Mouse (Mus musculus) c-Kit-negative CD71-positive TER-119-positive erythroid progenitor cells, embryonic 14.5 days (primary cell): ENCODE data around the gene Gm340.

Source experiments
- DNase-seq: peaks from one replicate; pipeline ENCODE4 v3.0.0-alpha.2; 2013; ENCODE audit warnings: low read depth, low spot score

Gm340 gene

GRCm38 (mm10) chr19:41581706-41582420, at the start of gene Gm340:
Gene Gm340, plus strand, starts transcription at chr19:41582370.
- DNase-seq = no peak

- DNase-seq = no peak
Measured at GRCm38 (mm10) chr19:41534021-41534420, 48.1 kb upstream of the Gm340 start.

- no peak for DNase-seq
Measured at GRCm38 (mm10) chr19:41556981-41557380, 25.2 kb upstream of the Gm340 start.

GRCm38 (mm10) chr19:41557491-41557890, 24.7 kb upstream of the Gm340 start:
- no peak for DNase-seq

GRCm38 (mm10) chr19:41558891-41559486, 23.2 kb upstream of the Gm340 start:
- no peak for DNase-seq

GRCm38 (mm10) chr19:41560856-41561255, 21.3 kb upstream of the Gm340 start:
- DNase-seq = no peak

- no peak for DNase-seq
Measured at GRCm38 (mm10) chr19:41568791-41569190, 13.4 kb upstream of the Gm340 start.

- no peak for DNase-seq
Measured at GRCm38 (mm10) chr19:41573700-41574099, 8.5 kb upstream of the Gm340 start.

GRCm38 (mm10) chr19:41577576-41577975, 4.6 kb upstream of the Gm340 start:
- no peak for DNase-seq

GRCm38 (mm10) chr19:41579311-41579920, 2.8 kb upstream of the Gm340 start:
- DNase-seq = no peak

- no peak for DNase-seq
Measured at GRCm38 (mm10) chr19:41582918-41583514, 846 bp downstream of the Gm340 start.

- DNase-seq = no peak
Measured at GRCm38 (mm10) chr19:41586752-41587151, 4.6 kb downstream of the Gm340 start.

GRCm38 (mm10) chr19:41587431-41588222, 5.5 kb downstream of the Gm340 start:
- DNase-seq = no peak

- no peak for DNase-seq
Measured at GRCm38 (mm10) chr19:41589026-41589425, 6.9 kb downstream of the Gm340 start.

- no peak for DNase-seq
Measured at GRCm38 (mm10) chr19:41589681-41590080, 7.5 kb downstream of the Gm340 start.

GRCm38 (mm10) chr19:41591808-41592207, 9.6 kb downstream of the Gm340 start:
- no peak for DNase-seq

- DNase-seq = no peak
Measured at GRCm38 (mm10) chr19:41597170-41597894, 15.2 kb downstream of the Gm340 start.

GRCm38 (mm10) chr19:41600647-41601046, 18.5 kb downstream of the Gm340 start:
- no peak for DNase-seq

- DNase-seq = no peak
Measured at GRCm38 (mm10) chr19:41606208-41606987, 24.2 kb downstream of the Gm340 start.

- DNase-seq = no peak
Measured at GRCm38 (mm10) chr19:41611683-41612082, 29.5 kb downstream of the Gm340 start.
